Mouse (Mus musculus): Measurements from ENCODE around the gene Syce1.

The Syce1 gene

GRCm38 (mm10) chr7:140787406-140788052 is at the start of gene Syce1:
Syce1 (minus strand) TSS chr7:140787852.
- no peak for DNase-seq (ENCODE audit: low spot score)

DNA sequence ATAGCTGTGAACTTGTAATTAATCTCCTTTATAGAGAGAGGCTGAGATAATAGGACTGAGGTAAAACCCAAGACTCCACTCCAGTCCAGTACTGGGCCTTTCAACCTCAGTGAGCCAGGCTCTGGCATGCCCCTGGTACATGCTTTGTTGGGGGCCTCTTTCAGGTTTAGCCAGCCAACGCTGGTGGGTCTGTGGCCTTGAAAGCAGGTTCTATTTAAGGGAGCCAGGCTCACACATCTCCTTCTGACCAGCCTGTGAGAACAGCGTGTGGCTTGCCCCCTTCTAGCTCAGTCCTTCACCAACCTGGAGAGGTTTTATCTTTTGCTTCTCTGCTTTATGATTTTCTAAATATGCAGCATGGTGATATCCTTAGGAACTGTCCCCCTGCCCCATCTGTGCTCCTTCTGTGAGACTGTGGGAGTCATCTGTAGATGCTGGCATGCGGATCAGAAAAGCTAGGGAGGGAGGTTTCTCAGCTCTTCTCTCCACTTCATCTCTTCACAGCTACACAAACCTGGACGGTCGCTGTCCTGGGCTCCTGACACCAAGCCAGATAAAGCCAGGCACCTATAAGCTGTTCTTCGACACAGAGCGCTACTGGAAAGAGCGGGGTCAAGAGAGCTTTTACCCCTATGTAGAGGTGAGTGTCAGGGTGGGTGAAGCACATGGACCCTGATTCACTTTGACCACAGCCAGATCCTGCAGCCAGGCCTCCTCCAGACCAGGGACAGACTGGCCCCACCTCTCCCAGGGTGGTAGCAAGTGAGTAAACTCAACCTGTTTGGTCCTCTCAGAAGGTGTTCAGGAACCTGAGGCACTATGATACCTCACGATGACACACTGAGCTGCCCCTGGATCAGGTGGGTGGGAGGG is 48.8 kb upstream of the Syce1 start:
- DNase-seq (ENCODE audit: low spot score) = no peak

GRCm38 (mm10) chr7:140835758-140836087 is 48.1 kb upstream of the Syce1 start:
- no peak for DNase-seq (ENCODE audit: low spot score)

- peak; percentile 74 for DNase-seq (ENCODE audit: low spot score)
These were observed 47.5 kb upstream of the Syce1 start, which contains the start of gene Urah for GRCm38 (mm10) chr7:140834968-140835757. Urah (plus strand) TSS chr7:140835018.

DNA sequence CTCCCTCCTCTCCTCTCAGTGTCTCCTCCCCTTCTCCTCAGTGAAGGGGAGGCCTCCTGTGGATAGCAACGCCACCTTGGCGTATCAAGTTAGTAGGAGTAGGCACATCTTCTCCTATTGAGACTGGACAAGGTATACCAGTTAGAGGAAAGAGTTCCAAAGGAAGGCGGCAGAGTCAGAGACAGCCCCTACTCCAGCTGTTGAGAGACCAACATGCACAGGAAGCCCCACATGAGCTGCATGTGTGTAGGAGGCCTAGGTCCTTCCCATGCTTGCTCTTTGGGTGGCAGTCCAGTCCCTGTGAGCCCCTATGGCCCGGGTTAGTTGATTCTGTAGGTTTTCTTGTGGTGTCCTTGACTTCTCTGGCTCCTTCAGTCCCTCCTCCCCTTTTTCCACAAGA is 45.7 kb upstream of the Syce1 start:
- no peak for DNase-seq (ENCODE audit: low spot score)

DNA sequence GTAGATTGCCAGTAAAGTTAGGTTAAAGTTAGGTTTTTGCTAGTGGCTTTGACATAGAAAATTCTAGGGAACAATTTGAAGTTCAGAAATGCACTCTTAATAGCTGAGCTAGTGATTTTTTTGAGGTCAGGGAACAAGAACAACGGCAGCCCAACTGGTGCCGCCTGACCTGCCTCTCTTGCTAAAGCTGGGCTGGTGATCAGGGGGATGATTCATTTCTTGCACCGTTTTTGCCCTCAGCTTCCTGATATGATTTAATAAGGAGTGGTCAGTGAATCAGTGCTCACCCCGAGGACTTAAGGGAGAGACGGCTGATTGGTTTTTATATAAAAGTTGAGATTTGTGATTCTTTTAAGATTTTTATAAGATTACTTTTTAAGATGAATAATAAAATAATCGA is 43.8 kb upstream of the Syce1 start:
- no peak for DNase-seq (ENCODE audit: low spot score)

GRCm38 (mm10) chr7:140828171-140828881 is 40.7 kb upstream of the Syce1 start:
- peak; percentile 60 for DNase-seq (ENCODE audit: low spot score)

GRCm38 (mm10) chr7:140822731-140823130 is 35.1 kb upstream of the Syce1 start:
- no peak for DNase-seq (ENCODE audit: low spot score)

- no peak for DNase-seq (ENCODE audit: low spot score)
These were observed 34.1 kb upstream of the Syce1 start, which contains the start of gene Zfp941 for GRCm38 (mm10) chr7:140821653-140822329. Zfp941 (minus strand) TSS chr7:140822178.

- no peak for DNase-seq (ENCODE audit: low spot score)
These were observed 33.6 kb upstream of the Syce1 start for GRCm38 (mm10) chr7:140821305-140821652.

DNA sequence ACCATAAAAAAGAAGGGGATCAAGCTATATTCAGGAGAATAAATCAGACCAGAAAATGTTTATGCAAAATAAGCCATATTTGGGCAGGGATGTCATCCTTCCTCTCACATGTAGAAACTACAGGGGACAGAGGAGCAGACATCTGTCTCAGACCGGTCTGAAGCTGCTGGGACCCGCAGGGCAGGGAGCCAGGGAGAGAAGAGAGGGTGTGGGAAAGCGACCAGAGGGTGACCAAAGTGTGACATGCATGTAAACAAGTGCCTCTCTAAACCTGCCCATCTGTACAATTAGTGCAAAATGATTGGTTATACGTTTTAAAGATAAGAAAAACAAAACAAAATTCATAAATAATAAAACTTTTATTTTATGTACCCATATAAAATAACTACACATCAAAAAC is 32.5 kb upstream of the Syce1 start:
- no peak for DNase-seq (ENCODE audit: low spot score)

GRCm38 (mm10) chr7:140812850-140813249 is 25.2 kb upstream of the Syce1 start:
- DNase-seq (ENCODE audit: low spot score) = no peak

DNA sequence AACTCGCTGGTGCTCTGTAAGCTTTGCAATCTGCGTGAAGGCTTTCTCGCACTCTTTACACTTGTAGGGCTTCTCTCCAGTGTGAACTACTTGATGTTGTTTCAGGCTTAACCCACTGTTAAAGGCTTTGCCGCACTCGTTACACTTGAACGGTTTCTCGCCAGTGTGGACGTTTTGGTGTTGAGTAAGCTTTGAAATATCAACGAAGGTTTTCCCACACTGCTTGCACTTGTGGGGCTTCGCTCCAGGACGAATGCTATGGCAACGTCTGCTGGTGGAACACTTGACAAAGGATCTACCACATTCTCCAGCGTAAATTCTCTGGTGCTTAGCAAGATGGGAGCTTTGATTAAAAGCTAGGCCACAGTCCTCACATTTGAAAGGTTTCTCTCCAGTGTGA is 24.1 kb upstream of the Syce1 start:
- no peak for DNase-seq (ENCODE audit: low spot score)

- DNase-seq (ENCODE audit: low spot score) = no peak
These were observed 22.8 kb upstream of the Syce1 start for GRCm38 (mm10) chr7:140810496-140810895.

DNA sequence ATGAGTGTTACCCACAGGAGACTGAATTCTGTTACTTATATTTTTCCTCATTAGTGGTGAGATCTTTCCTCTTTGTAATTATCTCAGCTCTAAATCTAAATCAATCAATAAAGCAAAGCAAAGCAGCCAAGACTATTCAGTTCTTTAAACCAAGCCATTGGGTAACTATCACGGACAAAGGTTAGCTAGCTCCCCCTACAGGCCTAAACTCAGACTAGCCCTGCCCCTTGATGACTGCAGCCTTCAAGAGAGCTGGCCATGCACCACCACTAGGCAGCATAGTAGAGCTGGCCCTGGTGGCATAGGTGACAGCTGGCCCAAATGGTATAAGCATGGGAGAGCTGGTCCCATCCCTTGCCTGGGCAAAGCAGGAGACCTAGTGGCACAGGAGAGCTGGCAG is 18.1 kb upstream of the Syce1 start:
- DNase-seq (ENCODE audit: low spot score) = peak; percentile 59

- DNase-seq (ENCODE audit: low spot score) = no peak
These were observed 15.0 kb upstream of the Syce1 start for GRCm38 (mm10) chr7:140802629-140803028.

DNA sequence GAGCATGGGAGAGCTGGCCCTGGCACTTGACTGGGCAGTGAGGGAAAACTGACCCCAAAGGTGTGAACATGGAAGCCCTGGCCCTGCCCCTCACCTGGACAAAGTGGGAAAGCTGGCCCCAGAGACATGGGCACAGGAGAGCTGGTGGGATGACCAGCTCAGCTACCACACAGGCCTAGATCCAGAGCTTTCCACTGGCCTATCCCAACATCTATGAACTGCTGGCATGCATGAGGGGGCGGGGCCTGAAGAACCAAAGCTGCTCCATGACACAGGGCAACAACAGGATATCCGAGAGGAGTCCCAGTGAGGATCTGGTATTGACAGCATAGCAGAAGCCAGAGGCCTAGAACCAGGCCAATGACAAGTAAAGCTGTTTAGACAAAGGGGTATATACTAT is 10.6 kb upstream of the Syce1 start:
- DNase-seq (ENCODE audit: low spot score) = no peak

- no peak for DNase-seq (ENCODE audit: low spot score)
These were observed 10.0 kb upstream of the Syce1 start for GRCm38 (mm10) chr7:140797619-140798018.

GRCm38 (mm10) chr7:140793541-140793940 is 5.9 kb upstream of the Syce1 start:
- DNase-seq (ENCODE audit: low spot score) = no peak

GRCm38 (mm10) chr7:140788053-140788435 is 392 bp upstream of the Syce1 start:
- DNase-seq (ENCODE audit: low spot score) = no peak

DNA sequence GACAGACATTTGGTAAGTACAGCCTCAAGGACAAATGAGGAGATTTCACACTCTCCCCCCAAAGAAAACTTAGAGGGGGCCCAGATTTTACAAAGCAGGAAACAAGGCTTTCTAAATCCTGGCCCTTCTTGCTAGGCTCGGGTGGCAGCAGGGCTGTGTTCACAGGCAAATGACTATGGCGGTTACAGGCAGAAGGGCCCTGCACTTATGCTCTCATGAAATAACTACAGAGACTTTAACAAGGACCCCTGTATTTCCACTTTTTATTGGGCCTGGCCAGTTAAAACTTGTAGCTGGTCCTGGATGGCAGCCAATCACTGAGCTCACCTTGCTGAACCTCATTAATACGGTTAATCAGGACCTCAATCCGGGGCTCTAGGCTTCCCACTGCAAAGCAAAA is 7.1 kb downstream of the Syce1 start:
- DNase-seq (ENCODE audit: low spot score) = no peak
